Mouse (Mus musculus): ENCODE data around the gene Ntm.

Gene Ntm

DNA sequence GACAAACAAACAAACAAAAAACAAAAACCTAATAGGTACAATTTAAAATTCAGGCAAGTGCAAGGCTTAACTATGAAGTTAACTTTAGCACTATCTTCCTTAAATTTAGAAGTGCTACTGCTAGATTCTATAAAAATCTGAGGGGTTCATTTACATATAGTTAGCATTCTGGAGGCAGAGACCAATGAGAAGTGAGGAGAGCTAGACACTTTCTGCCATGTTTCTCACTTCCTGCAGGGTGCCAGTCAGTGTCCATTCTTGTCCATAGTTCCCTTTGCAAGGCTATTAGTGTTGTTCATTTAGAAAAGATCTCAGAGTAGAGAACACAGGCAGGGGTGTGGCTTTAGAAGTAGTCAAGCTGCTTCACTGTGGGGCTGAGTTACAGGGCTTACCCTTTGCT is 208.6 kb downstream of the Ntm start:
- DNase-seq (ENCODE audit: low spot score) = no peak

GRCm38 (mm10) chr9:29751396-29751795 is 211.5 kb downstream of the Ntm start:
- no peak for DNase-seq (ENCODE audit: low spot score)

GRCm38 (mm10) chr9:29750371-29751014 is 212.4 kb downstream of the Ntm start:
- no peak for DNase-seq (ENCODE audit: low spot score)

GRCm38 (mm10) chr9:29748070-29748469 is 214.9 kb downstream of the Ntm start:
- DNase-seq (ENCODE audit: low spot score) = no peak

DNA sequence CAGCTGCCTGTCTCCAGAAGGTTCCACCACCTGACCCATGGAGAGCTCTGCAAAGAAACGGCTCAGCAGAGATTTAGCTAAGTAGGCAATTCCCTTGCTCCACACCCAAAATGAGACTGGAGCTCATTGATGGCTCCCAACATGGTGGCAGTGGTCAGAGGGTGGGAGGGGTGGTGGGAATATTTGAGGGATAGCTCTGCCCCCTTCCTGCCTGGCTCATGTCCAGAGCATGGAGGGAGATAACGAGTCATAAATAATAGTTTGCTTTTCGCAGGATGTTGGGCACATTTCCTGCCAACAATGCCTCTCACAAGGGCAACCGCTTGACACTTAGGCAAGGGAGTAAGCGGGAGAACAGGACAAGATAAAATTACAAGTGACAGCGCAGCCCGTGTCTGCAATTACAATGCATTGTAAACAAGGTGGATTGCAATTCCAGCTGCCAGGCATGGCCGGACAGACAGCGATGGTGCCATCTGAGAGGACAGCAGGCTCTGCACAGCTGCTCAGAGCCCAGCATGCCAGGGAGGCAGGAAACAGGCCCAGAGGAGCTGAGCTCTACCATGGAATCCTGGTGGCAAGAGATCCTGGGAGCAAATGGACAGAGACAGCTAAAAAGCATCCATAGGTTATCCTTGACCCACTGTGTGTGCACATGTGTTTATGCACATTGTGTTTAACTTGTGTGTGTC is 224.0 kb downstream of the Ntm start:
- no peak for DNase-seq (ENCODE audit: low spot score)

- DNase-seq (ENCODE audit: low spot score) = no peak
Observed at GRCm38 (mm10) chr9:29736031-29736430, 226.9 kb downstream of the Ntm start.

DNA sequence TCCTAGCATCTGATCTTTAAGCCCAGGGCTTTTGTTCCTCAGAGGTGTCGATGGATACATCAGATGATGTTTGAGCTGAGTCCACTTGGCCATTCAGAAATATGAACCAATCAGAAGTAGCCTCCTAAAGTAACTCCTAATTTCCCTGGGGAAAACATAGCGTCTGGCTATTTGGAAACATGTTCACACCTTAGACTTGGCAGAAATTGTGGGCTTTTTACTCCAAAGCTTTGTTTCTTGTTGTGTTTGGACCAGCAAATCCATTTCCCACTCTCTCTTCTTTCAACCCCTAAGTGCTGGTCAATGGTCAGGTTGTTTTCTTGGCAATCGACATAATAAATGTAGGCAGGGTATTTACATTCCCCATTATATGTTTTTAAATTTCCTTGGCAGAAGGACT is 230.0 kb downstream of the Ntm start:
- DNase-seq (ENCODE audit: low spot score) = no peak

GRCm38 (mm10) chr9:29731672-29732071 is 231.3 kb downstream of the Ntm start:
- DNase-seq (ENCODE audit: low spot score) = no peak

DNA sequence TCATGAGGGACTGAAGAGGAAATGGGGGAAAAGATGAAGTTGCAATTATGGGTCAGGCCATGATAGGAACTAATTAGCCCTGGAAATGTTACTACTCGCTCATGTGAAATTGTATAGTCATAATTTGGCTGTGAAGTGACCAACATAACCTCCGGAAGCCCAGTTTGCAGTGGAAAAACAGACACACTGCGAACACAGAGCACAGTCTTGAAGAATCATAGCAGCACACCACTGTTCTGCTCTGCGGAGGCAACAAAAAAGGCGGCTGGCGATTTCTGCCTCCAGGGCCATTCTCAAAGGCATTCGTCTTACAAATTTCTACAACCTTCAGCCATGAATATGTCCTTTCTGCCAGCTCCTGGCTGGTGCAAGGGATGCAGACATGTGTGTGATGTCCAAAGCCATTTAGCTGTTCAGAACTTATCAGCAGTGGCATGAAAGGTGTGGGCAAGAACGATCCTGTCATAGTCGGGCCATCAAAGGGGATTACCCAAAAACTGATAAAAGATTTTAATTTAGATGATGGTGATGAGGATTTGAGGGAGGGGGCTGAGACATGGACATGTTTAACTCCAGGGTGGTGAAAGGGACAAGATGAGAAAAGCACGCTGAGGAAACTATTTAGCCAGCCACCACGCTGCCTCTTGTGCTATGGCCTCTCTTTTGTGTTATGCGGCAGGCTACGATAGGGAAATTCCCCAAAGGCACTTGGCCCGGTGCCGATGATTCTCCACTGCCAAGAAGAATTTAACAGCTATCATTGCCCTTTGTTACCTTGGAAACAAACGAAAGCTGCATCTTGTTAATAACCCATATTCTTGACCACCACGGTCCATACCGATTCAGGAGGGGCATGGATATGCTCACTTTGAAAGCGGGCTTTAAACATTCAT is 235.2 kb downstream of the Ntm start:
- no peak for DNase-seq (ENCODE audit: low spot score)

DNA sequence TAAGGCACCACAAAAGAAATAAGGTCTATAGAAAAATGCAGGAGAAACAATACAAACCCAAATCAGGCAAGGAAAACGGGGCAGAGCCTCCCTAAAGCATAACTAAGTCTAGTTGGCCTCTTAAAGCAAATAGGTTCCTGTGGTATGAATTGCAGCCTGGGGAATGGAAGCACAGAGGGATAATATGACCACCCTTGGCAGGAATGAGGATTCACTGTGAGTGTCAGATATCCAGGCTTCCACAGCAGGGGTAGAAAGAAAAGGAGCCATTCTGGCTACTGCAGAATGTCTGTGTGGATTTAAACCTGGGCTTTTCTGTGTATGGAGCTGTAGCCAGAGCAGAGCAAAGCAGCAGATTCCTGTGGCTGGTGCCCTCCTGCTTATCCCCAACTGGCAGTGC is 241.5 kb downstream of the Ntm start:
- DNase-seq (ENCODE audit: low spot score) = no peak

DNA sequence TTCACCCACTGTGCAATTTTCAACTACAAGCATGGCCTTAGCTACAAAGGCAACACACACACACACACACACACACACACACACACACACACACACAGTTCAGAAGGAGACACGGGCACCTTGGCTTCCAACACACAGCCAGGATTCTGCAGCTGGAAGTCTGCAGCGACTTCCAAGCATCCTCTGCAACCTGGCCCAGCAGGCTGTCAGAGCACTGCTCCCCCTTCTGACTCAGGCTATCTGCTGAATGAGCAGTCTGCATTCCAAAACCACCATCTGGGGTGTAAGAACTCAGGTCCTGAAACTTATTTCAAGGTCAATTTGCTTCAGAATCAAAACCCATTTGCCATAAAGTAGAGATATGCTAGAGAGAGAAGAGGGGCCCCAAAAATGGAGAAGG is 246.1 kb downstream of the Ntm start:
- DNase-seq (ENCODE audit: low spot score) = no peak

GRCm38 (mm10) chr9:29698276-29698675 is 264.7 kb downstream of the Ntm start:
- DNase-seq (ENCODE audit: low spot score) = no peak

DNA sequence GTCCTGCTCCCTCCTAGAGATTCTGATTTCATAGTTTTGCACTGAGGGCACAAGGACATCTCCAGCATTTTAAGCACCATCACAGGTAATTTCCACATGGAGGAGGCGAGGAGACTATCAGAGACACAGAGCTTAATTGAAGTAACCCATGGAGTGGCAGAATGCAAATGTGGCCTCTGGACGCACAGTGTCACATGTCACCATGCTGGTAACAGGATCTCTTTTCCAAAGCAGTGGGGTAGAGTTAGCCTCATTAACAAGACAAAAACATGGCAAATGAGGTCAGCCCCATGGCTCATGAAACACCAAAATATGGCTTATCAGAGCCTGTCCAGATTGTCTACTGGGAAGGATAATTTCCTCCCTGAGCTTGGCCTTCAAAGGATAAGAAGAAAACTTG is 268.8 kb downstream of the Ntm start:
- no peak for DNase-seq (ENCODE audit: low spot score)

- DNase-seq (ENCODE audit: low spot score) = no peak
Observed at GRCm38 (mm10) chr9:29691186-29691855, 271.6 kb downstream of the Ntm start.

GRCm38 (mm10) chr9:29682224-29682623 is 280.7 kb downstream of the Ntm start:
- DNase-seq (ENCODE audit: low spot score) = no peak

DNA sequence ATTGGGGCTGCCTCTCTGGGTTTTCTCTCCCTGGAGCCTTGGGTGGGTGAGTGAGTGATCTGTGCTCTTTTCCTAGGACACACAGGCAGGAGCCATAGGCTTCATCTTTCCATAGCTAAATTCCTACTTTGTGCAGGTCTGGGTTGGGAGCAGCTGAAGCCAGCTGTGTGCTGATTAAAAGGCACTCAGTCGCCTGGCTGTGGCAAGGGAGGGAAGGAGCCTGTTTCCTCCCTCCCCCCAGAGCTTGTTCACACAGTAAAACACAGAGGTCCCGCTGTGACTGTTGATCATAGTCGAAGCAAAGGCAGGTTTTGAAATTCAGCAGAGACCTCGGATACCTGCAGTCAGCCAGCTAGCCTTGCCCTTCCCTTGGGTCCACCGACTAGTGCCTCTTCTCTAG is 282.3 kb downstream of the Ntm start:
- DNase-seq (ENCODE audit: low spot score) = no peak

- no peak for DNase-seq (ENCODE audit: low spot score)
Observed at GRCm38 (mm10) chr9:29673911-29674310, 289.0 kb downstream of the Ntm start.

DNA sequence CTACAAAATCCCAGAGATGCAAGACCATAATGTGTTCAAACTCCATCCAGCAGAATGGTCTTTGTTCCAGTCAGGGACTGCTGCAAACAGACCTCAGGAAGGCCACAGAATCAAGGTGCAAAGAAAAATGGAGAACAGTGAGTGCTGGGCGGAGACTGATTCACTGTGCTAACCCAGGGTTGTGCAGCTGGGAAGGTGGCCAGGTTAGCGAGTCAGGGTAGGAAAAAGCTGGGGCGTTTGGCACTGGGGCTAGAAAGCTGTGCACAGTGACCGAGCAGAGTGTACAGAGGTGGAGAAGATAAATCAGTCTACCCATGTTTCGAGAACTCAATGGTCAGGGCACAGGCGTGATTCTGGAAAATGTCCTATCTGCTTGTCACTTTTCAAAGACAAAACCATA is 291.1 kb downstream of the Ntm start:
- no peak for DNase-seq (ENCODE audit: low spot score)

DNA sequence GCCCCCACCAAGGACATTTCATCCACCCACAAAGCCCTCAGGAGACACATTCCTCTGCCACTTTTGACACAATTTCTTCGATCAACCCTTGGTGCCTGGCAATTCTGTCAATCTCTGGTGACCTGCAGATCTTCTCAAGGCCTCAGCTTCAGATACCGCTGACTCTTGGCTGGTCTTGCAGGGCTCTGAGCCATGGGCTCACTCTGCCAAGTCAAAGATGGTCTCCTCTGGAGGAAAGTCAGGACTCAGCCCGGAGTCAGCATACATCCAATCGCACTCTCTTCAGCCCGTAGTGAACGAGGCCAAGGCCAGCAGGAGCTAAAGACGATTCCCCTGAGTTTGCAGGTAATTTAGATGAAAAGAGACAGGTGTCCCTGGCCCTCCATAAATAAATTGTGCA is 299.7 kb downstream of the Ntm start:
- no peak for DNase-seq (ENCODE audit: low spot score)

DNA sequence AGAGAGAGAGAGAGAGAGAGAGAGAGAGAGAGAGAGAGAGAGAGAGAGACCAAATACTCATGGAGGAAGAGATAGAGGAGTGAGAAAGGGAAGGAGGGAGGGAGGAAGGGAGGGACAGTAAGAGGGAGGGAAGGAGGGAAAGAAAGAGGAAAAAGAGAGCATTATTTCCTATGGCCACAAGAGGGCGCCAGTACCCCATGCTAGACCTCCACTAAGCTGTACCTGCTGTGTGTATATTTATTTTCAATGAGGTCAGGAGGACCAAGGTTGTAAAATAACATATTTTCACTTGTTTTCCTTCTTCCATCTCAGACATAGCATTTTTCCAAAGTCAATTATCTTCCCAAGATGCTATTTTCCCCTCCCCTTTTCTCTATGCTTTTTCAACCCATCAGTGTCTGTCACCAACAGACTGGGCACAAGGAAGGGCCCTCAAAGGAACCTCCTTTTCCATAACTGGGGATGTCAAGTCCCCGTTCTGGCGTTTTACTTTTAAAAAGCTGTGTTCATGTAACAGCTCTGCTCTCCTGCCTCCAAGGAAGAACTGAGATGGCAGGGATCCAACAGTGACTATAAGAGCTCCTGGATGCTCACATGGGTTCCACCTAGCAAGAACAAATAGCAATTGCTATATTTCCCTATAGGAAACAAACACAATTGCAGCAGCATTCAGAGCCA is 301.3 kb downstream of the Ntm start:
- DNase-seq (ENCODE audit: low spot score) = no peak

GRCm38 (mm10) chr9:29660059-29660613 is 302.8 kb downstream of the Ntm start:
- no peak for DNase-seq (ENCODE audit: low spot score)

All from ovary, postnatal 10 days (tissue).